Mouse (Mus musculus) hindbrain, embryonic 12.5 days (tissue): Measurements from ENCODE around the gene Upf3b. TPM values are rescaled to one million over a fixed set of nuclear protein-coding genes. Genes with fewer than 3 reads are reported as not detected.
A peak's percentile ranks its signal among the peaks of the same experiment; 100 is the strongest.
"Not testable (repeated sequence)": the region's sequence is repeated elsewhere in the genome, so short reads cannot be mapped to it uniquely, and the experiment has no call there.

Experiments
- ATAC-seq: fragments of 200-750 bp; cut with Nextera tagmentation; 2 replicates; pipeline ENCODE4 v1.8.0; 2017; ENCODE audit warnings: moderate TSS enrichment; ENCODE audit not compliant: low FRiP score
- H3K27ac ChIP-seq: fragments of 300-500 bp; sonication (generic); 2 replicates; pipeline ENCODE4 v1.5.1; 2016; ENCODE audit warnings: mild to moderate bottlenecking
- H3K27me3 ChIP-seq: fragments of 300-500 bp; sonication (generic); 2 replicates; pipeline ENCODE4 v1.6.1; 2016; ENCODE audit warnings: mild to moderate bottlenecking
- H3K36me3 ChIP-seq: fragments of 300-500 bp; sonication (generic); 2 replicates; pipeline ENCODE4 v1.6.1; 2016; ENCODE audit warnings: mild to moderate bottlenecking
- H3K4me1 ChIP-seq: fragments of 300-500 bp; sonication (generic); 2 replicates; pipeline ENCODE4 v1.6.1; 2016
- H3K4me2 ChIP-seq: fragments of 300-500 bp; sonication (generic); replicated peaks from 2 replicates; pipeline ENCODE4 v1.6.1; 2016; ENCODE audit warnings: mild to moderate bottlenecking
- H3K4me3 ChIP-seq: fragments of 300-500 bp; sonication (generic); 2 replicates; pipeline ENCODE4 v1.5.1; 2016; ENCODE audit warnings: mild to moderate bottlenecking
- H3K9ac ChIP-seq: fragments of 300-500 bp; sonication (generic); 2 replicates; pipeline ENCODE4 v1.6.1; 2016; ENCODE audit warnings: mild to moderate bottlenecking, moderate library complexity
- H3K9me3 ChIP-seq: fragments of 300-500 bp; sonication (generic); replicated peaks from 2 replicates; pipeline ENCODE4 v1.6.1; 2016; ENCODE audit warnings: mild to moderate bottlenecking
- WGBS: fragments of 180-500 bp; shearing (Covaris S2); methylation state at CpG from one replicate; pipeline ENCODE4 v1.1.7; 2016; 5-methylcytosine and 5-hydroxymethylcytosine counted together
- polyA plus RNA-seq: library from polyadenylated mRNA; unstranded; fragments of >200 nt; fragmentation: Nextera tagmentation; extraction: Ambion mirVana; gene quantifications from 2 replicates; pipeline ENCODE4 v1.2.1, GENCODE M21; 2016

The Upf3b gene
- polyA plus RNA-seq, 1 experiment from 2014 or later = 24.3 TPM

DNA sequence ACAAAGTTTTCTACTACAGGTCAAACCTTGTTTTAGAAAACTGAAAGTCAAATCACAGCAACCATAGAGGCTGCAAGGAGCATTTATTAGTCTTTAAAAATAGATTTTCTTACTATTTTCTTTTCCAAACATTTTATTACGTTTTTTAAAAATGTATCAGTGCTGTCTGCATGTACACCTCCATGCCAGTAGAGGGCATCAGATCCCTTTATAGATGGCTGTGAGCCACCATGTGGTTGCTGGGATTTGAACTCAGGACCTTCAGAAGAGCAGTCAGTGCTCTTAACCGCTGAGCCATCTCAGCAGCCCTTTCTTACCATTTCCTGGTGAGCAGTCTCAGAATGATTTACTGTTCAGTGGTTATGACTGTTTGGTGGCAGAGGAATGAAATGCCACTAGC lies 6.3 kb downstream of the Upf3b start:
- 0 out of 2 replicates have a peak, but pooled peaks cover 3% of the 10 kb centered on the region for H3K36me3 ChIP-seq
- WGBS = 77% methylated on average over 2 of the region's 2 CpGs

DNA sequence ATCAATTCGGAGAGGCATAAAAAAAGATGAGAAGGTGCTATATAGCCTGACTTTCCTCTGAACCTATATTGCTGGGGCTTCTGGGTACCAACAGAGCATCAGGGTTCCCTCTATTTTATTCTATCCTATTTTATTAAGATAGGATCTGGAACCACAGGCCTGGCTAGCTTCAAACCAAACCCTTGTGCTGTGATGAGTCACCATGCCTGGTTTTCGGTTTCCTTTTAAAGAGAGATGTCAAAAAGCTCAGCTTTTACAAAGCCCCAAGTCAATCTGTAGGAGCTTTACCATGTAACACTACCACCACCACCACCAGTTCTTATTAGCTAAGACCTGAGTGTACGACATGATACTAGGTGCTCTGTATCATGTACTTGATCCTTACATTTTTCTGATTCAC lies 11.4 kb downstream of the Upf3b start:
- ATAC-seq = no peak
- Histone ChIP-seq H3K4me1 (no peaks in the 10 kb centered on the region), H3K27ac (no peak overlapping the region), H3K4me3 (no peak overlapping the region), H3K27me3 (no peaks in the 10 kb centered on the region), H3K9me3 (no peaks in the 10 kb centered on the region), H3K9ac (no peak overlapping the region), H3K4me2 (no peak overlapping the region), H3K36me3 (0 out of 2 replicates have a peak, but pooled peaks cover 6% of the 10 kb centered on the region)
- WGBS = 93% methylated on average over 3 of the region's 3 CpGs

More for the DNA sequence above, 6.3 kb downstream of the Upf3b start:
- Histone ChIP-seq H3K9me3 (no peaks in the 10 kb centered on the region), H3K4me1 (no peaks in the 10 kb centered on the region), H3K4me3 (no peak overlapping the region), H3K9ac (no peak overlapping the region), H3K27ac (no peak overlapping the region), H3K4me2 (no peak overlapping the region), H3K27me3 (no peaks in the 10 kb centered on the region)
- no peak for ATAC-seq

DNA sequence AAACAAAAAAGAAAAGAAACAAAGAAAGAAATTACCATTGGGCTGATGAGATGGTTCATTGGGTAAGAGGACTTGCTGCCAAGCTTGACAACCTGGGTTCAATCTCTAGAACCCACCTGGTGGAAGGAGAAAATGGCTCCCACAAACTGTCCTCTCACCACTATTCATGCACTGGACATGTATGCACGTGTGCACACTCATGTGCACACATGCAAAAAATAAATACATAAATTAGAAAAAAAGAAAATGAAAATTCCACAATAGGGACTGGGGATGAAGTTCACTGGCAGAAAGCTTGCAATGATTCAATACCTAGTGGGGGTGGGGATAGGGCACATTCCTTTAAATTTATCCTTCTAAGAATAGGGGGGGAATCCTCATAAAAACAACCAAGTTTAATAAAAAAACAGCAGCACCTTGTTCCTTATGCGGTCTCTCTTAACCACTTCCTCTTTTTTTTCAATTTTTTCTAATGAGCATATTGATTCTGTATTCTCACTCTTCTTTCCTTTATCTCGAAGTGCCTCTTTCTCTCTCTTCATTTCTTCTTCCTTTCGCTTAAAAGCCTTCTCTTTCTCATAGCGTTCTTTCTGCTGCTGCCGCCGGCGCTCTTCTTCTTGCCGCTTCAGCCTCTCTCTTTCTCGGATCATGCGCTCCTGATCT lies 14.9 kb downstream of the Upf3b start:
- no peaks in the 10 kb centered on the region for H3K9me3 ChIP-seq
- no peak for ATAC-seq
- H3K27ac ChIP-seq = no peak overlapping the region
- WGBS = 91% methylated on average over 11 of the region's 11 CpGs
- H3K4me1 ChIP-seq = no peaks in the 10 kb centered on the region
- H3K4me3 ChIP-seq = no peak overlapping the region
- 0 out of 2 replicates have a peak, but pooled peaks cover 10% of the 10 kb centered on the region for H3K36me3 ChIP-seq
- no peaks in the 10 kb centered on the region for H3K27me3 ChIP-seq
- H3K9ac ChIP-seq = no peak overlapping the region
- H3K4me2 ChIP-seq = no peak overlapping the region

DNA sequence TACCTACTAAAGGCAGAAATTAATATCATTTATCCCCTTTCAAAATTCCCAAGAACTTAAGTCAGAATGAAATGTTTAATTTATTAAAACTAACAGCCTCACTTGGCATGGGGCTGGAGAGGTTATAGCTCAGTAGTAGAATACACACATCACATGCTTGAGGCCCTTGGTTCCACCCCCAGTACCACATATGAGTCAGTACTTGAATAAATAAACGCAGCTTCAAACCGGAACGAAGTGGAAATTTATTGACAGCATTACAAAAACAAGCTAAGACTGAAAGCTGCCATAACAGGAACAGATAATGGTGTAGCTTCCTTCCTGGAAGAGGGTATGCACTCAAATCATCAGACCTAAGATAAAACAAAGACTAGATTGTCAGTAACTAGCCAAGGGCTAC lies 18.7 kb downstream of the Upf3b start:
- Histone ChIP-seq H3K27ac (no peak overlapping the region), H3K27me3 (no peaks in the 10 kb centered on the region), H3K9me3 (no peaks in the 10 kb centered on the region), H3K4me2 (no peak overlapping the region), H3K4me3 (no peak overlapping the region), H3K36me3 (0 out of 2 replicates have a peak, but pooled peaks cover 3% of the 10 kb centered on the region), H3K4me1 (no peaks in the 10 kb centered on the region), H3K9ac (no peak overlapping the region)
- 88% methylated on average over 3 of the region's 3 CpGs for WGBS
- ATAC-seq = no peak

DNA sequence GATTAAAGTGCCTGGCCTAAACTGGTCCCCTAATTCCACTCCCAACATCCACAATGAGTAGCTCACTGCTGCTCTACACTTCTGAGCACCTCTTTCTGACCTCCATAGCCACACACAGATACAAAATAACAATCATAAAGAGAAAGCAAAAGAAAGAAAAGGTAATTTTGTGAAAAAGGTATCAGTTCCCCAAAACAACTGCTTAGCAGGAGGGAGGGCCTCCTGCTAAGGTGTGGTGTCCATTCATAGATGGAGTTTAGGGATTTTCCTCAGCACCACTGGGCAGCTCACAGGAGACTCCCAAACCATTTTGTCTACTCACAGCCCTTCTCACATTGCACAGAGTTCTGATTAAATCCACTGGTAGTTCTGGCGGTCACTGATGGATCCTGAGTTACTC lies 21.3 kb downstream of the Upf3b start:
- no peak overlapping the region for H3K4me2 ChIP-seq
- ATAC-seq = no peak

DNA sequence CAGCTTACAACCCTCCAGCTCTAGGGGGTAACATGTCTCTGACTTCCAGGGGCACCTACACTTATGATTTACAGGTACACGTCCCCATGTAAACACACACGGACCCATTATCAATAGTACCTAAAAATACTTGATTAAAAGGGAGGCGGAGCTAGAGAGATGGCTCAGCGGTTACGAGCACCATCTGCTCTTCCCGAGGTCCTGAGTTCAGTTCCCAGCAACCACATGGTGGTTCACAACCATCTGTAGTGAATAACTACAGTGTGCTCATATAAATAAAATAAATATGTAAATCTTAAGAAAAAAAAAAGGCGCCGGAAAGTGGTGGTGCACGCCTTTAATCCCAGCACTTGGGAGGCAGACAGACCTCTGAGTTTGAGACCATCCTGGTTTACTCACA lies 24.5 kb downstream of the Upf3b start:
- Histone ChIP-seq H3K27me3 (no peaks in the 10 kb centered on the region), H3K9me3 (no peaks in the 10 kb centered on the region), H3K4me2 (peak overlapping the region; percentile 42), H3K27ac (peak overlapping the region; percentile 86), H3K36me3 (peaks cover 8% of the 10 kb centered on the region; the same call in 1 of the 2 replicates), H3K9ac (no peak overlapping the region), H3K4me3 (peak overlapping the region; percentile 53), H3K4me1 (peaks cover 10% of the 10 kb centered on the region; the same call in 1 of the 2 replicates)
- no peak; the same call in 1 of the 2 replicates for ATAC-seq
- 22% methylated on average over 9 of the region's 9 CpGs for WGBS

More for the DNA sequence above, 21.3 kb downstream of the Upf3b start:
- H3K4me1 ChIP-seq = no peaks in the 10 kb centered on the region
- H3K27ac ChIP-seq = no peak overlapping the region
- WGBS = 79% methylated on average over 1 of the region's 1 CpGs
- no peaks in the 10 kb centered on the region for H3K9me3 ChIP-seq
- no peak overlapping the region for H3K4me3 ChIP-seq
- H3K36me3 ChIP-seq = 0 out of 2 replicates have a peak, but pooled peaks cover 3% of the 10 kb centered on the region
- no peak overlapping the region for H3K9ac ChIP-seq
- no peaks in the 10 kb centered on the region for H3K27me3 ChIP-seq

DNA sequence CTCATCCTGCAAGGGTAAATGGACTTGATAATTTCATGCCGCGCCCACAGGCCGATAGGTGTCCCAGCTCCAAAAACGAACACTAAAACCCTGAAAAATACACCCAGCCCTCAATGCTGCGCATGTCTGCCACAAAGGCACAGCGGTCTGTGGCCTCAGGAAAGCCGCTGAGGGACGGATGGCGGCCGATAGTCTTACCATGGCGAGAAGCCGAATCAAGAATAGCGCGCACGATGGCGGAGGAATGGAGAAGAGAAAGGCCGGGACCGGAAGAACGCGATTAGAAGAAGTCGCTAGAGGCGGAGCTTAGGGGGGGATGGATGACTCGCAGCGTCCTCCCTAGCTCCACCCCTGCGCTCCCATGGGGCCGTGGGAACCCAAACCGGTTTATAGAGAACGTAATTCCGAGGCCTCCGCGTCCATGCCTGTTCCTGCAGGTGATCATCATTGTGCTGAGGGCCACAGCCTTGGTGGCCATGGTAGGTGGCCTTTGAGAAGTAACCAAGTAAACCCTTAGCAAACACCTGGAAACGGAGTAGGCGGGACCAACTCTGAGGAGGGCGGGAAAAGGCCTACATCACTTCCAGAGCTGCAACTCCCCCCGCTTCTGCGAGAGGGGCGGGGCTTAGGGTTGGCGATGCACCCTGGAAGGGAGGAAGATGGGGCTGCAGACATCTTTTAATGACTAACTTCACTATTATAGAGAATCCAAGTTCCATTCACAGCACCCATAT lies 25.0 kb downstream of the Upf3b start, which contains the start of gene Rpl39:
Gene Rpl39 (minus strand): TSS at position 476 of the 734 bp plus-strand sequence.
- peaks cover 8% of the 10 kb centered on the region; the same call in 1 of the 2 replicates for H3K36me3 ChIP-seq
- peak within 1 kb of the TSS; percentile 53 for H3K4me3 ChIP-seq
- peaks cover 10% of the 10 kb centered on the region; the same call in 1 of the 2 replicates for H3K4me1 ChIP-seq
- H3K27ac ChIP-seq = peak within 1 kb of the TSS; percentile 86
- H3K4me2 ChIP-seq = peak within 1 kb of the TSS; percentile 64
- H3K9me3 ChIP-seq = no peaks in the 10 kb centered on the region
- whole genome bisulfite sequencing = 19% methylated on average over 38 of the region's 38 CpGs
- H3K27me3 ChIP-seq = no peaks in the 10 kb centered on the region
- H3K9ac ChIP-seq = peak within 1 kb of the TSS; percentile 73
- peak; percentile 96 for ATAC-seq

DNA sequence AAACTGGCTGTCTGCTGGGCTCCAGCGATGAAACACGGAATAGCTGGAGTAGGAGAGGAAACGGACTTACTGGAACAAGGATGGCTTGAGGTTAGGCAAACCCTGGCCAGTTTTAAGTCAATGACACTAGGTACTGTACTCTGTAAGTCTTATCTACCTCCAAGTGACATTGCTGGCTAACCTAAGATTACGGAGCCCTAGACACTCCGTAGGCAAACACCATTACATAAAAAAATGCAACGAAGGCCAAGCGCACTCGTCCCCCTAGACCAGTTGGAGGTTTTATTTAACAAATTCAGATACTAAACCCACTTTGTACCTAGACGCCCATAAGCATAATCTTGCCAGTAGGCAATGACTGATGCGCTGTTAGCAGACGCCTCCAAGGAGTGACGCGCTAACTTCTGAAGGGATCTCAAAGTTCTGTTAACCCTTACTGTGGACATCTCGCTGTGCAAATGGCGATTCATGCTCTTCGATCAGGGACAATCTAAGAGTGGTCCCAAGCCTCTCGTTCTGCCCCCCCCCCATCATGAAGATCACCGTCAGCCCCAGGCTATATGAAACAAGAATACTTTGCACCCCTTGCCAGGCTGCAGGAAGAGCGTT lies 25.7 kb downstream of the Upf3b start:
- H3K27me3 ChIP-seq = no peaks in the 10 kb centered on the region
- ATAC-seq = peak; percentile 15; the same call in 1 of the 2 replicates
- peaks cover 10% of the 10 kb centered on the region; the same call in 1 of the 2 replicates for H3K4me1 ChIP-seq
- H3K9me3 ChIP-seq = no peaks in the 10 kb centered on the region
- peak overlapping the region; percentile 86 for H3K27ac ChIP-seq
- H3K4me2 ChIP-seq = peak overlapping the region; percentile 64
- H3K36me3 ChIP-seq = peaks cover 8% of the 10 kb centered on the region; the same call in 1 of the 2 replicates
- H3K4me3 ChIP-seq = peak overlapping the region; percentile 53
- peak overlapping the region; percentile 73 for H3K9ac ChIP-seq
- 18% methylated on average over 19 of the region's 19 CpGs for WGBS

DNA sequence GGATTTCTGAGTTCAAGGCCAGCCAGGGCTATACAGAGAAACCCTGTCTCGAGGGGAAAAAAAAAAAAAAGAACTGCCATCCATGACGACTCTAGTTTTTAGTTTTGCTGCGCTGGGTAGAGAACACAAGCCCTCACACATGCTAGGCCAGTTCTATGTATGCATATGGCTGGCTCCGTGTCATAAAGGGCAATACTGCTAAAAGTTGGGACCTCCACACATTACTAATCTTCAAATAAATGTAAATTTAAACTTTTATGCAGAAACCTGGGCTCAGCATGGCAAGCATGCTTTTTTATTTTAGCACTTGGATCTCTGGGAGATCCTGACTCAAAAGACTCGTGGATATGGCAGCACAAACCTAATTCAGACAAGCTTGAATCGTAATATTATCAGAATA lies 28.9 kb downstream of the Upf3b start:
- H3K4me2 ChIP-seq = no peak overlapping the region
- no peaks in the 10 kb centered on the region for H3K27me3 ChIP-seq
- WGBS = 55% methylated on average over 6 of the region's 6 CpGs
- no peak for ATAC-seq
- no peak overlapping the region for H3K9ac ChIP-seq
- no peak overlapping the region for H3K4me3 ChIP-seq
- no peaks in the 10 kb centered on the region for H3K9me3 ChIP-seq
- no peak overlapping the region for H3K27ac ChIP-seq
- H3K4me1 ChIP-seq = peaks cover 10% of the 10 kb centered on the region; the same call in 1 of the 2 replicates
- H3K36me3 ChIP-seq = peaks cover 8% of the 10 kb centered on the region; the same call in 1 of the 2 replicates

DNA sequence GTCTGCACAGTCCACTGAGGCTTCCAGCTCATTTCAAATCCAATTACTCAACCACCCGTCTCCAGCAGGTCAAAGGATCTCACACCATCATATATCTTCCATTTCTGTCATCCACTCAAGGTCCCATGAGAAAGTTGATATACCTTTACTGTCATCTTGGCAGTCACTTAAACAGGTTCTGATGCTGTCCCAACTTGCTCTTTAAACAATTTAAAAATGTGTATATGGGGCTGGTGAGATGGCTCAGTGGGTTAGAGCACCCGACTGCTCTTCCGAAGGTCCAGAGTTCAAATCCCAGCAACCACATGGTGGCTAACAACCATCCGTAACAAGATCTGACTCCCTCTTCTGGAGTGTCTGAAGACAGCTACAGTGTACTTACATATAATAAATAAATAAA lies 29.8 kb downstream of the Upf3b start:
- not testable (repeated sequence) for H3K9me3 ChIP-seq, H3K27ac ChIP-seq, H3K4me2 ChIP-seq, H3K4me1 ChIP-seq, H3K36me3 ChIP-seq, H3K4me3 ChIP-seq, ATAC-seq, H3K27me3 ChIP-seq, H3K9ac ChIP-seq
- WGBS = 62% methylated on average over 4 of the region's 4 CpGs

DNA sequence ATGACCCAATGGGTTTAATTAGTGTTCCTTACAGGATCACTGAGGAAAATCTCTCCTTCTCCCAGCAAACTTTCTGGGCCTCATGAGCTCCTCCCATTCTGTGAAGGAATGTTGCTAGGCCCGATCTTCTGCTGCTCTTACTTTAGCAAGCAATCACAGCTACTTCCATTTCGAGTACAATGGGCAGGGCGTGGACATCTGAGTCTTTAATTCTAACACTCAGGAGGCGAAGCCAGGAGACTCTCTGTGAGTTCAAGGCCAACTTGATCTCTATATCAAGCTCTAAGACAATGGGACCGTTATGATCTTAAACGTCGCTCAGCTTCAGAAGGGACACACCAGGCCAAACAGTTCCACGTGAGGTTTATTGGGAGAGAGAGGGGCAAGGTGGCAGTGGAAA lies 33.5 kb downstream of the Upf3b start:
- Histone ChIP-seq H3K4me2 (no peak overlapping the region), H3K9me3 (no peaks in the 10 kb centered on the region), H3K27me3 (no peaks in the 10 kb centered on the region), H3K4me3 (no peak overlapping the region), H3K4me1 (no peaks in the 10 kb centered on the region), H3K9ac (no peak overlapping the region), H3K27ac (no peak overlapping the region), H3K36me3 (peaks cover 3% of the 10 kb centered on the region; the same call in 1 of the 2 replicates)
- 84% methylated on average over 8 of the region's 8 CpGs for WGBS
- ATAC-seq = no peak

DNA sequence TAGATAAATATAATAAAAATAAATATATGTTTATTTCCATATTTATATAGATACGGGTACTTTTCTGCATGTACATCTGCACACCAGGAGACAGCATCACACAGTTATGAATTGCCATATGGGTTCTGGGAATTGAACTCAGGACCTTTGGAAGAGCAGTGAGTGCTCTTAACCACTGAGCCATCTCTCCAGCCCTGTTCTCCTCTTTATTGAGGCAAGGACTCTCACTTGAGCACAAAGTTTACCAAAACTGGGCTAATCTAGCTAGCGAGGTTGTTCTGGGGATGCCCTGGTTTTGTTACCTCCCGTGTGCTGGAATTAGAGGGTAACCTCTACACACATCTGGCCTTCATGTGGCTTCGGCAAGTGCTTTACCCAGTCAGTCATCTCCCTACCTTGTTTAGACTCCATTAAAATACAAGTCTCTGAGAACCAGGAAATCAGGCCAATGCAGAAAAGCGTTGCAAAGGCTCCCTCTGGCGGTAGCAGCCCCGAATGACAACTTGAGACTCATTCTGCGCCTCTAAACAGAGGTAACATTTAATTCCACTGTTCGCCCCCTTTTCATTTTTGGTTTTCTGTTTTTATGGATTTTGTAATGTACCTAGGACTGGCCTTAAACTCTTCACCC lies 35.7 kb downstream of the Upf3b start:
- Histone ChIP-seq H3K4me3 (no peak overlapping the region), H3K9ac (no peak overlapping the region), H3K36me3 (no peaks in the 10 kb centered on the region), H3K9me3 (no peaks in the 10 kb centered on the region), H3K27ac (no peak overlapping the region), H3K27me3 (no peaks in the 10 kb centered on the region), H3K4me2 (no peak overlapping the region), H3K4me1 (no peaks in the 10 kb centered on the region)
- ATAC-seq = no peak
- 37% methylated on average over 9 of the region's 9 CpGs for WGBS
